ENCODE assay signal across 27 mouse cellular contexts in genomic region chr2:180097585-180097984, GRCm38 (mm10). TPM values are rescaled to one million over a fixed set of nuclear protein-coding genes. Genes with fewer than 3 reads are reported as not detected.
DNase-seq lines count a peak whose midpoint lies in the region; ATAC-seq lines count a peak whose summit lies in the region.
"Had no signal": no experiment of that assay in that cellular context is flagged by ENCODE, and none has a peak within 500 bp of the region (broad histone marks: within the 10 kb centered on the region; RNA-seq: fewer than 3 reads in every experiment).

No protein-coding gene starts in this region.

- H3K27ac ChIP-seq in forebrain, embryonic 10.5 days, result 0 out of 2 replicates have a peak overlapping the region, but pooled peaks have one; percentile 6
- H3K27ac ChIP-seq in forebrain, embryonic 14.5 days (ENCODE audit: low read depth, low read length), result no peak overlapping the region
- no peak overlapping the region for H3K27ac ChIP-seq in neural tube, embryonic 11.5 days (ENCODE audit: low read depth, low read length)
- H3K27ac ChIP-seq in forebrain, embryonic 12.5 days, result peak overlapping the region; percentile 50; the same call in 1 of the 2 replicates
- no peak overlapping the region for H3K27ac ChIP-seq in neural tube, embryonic 12.5 days
- H3K27ac ChIP-seq: embryonic facial prominence, embryonic 15.5 days; hindbrain, embryonic 13.5 days; layer of hippocampus, adult 2 months; limb, embryonic 12.5 days; midbrain, embryonic 12.5 days; stomach, postnatal 0 days had no signal

- H3K4me1 ChIP-seq in forebrain, embryonic 10.5 days, result peaks cover 27% of the 10 kb centered on the region
- H3K4me1 ChIP-seq in forebrain, embryonic 14.5 days (ENCODE audit: control insufficient read depth, insufficient read depth, low read length), result peaks cover 10% of the 10 kb centered on the region; the same call in 1 of the 2 replicates
- peaks cover under 1% of the 10 kb centered on the region; the same call in 1 of the 2 replicates for H3K4me1 ChIP-seq in neural tube, embryonic 11.5 days (ENCODE audit: control insufficient read depth, insufficient read depth, low read length)
- peaks cover 34% of the 10 kb centered on the region for H3K4me1 ChIP-seq in forebrain, embryonic 12.5 days
- peaks cover 15% of the 10 kb centered on the region for H3K4me1 ChIP-seq in neural tube, embryonic 12.5 days
- H3K4me1 ChIP-seq: heart, embryonic 12.5 days had no signal

- H3K9me3 ChIP-seq in forebrain, embryonic 10.5 days, result no peaks in the 10 kb centered on the region
- H3K9me3 ChIP-seq in forebrain, embryonic 14.5 days (replicated peaks; ENCODE audit: control insufficient read depth, low read length), result no peaks in the 10 kb centered on the region
- H3K9me3 ChIP-seq in neural tube, embryonic 11.5 days (ENCODE audit: control insufficient read depth, low read length), result no peaks in the 10 kb centered on the region
- H3K9me3 ChIP-seq in forebrain, embryonic 12.5 days, result no peaks in the 10 kb centered on the region
- no peaks in the 10 kb centered on the region for H3K9me3 ChIP-seq in neural tube, embryonic 12.5 days
- H3K9me3 ChIP-seq: embryonic facial prominence, embryonic 15.5 days; heart, embryonic 12.5 days; hindbrain, embryonic 13.5 days; limb, embryonic 12.5 days; midbrain, embryonic 12.5 days had no signal

- H3K4me3 ChIP-seq in forebrain, embryonic 10.5 days, result no peak overlapping the region
- no peak overlapping the region for H3K4me3 ChIP-seq in forebrain, embryonic 14.5 days (ENCODE audit: low read depth, low read length)
- H3K4me3 ChIP-seq in neural tube, embryonic 11.5 days (ENCODE audit: low read depth, low read length), result no peak overlapping the region
- no peak overlapping the region for H3K4me3 ChIP-seq in forebrain, embryonic 12.5 days (replicated peaks)
- H3K4me3 ChIP-seq in neural tube, embryonic 12.5 days, result no peak overlapping the region
- H3K4me3 ChIP-seq: embryonic facial prominence, embryonic 15.5 days; heart, embryonic 12.5 days; hindbrain, embryonic 13.5 days; layer of hippocampus, adult 2 months; limb, embryonic 12.5 days; midbrain, embryonic 12.5 days had no signal

- peaks cover 68% of the 10 kb centered on the region for H3K27me3 ChIP-seq in forebrain, embryonic 10.5 days (ENCODE audit: poor library complexity, severe bottlenecking)
- peaks cover 19% of the 10 kb centered on the region for H3K27me3 ChIP-seq in forebrain, embryonic 14.5 days (replicated peaks; ENCODE audit: control insufficient read depth, insufficient read depth, low read length)
- H3K27me3 ChIP-seq in neural tube, embryonic 11.5 days (ENCODE audit: control insufficient read depth, insufficient read depth, low read length), result peaks cover 31% of the 10 kb centered on the region
- peaks cover 62% of the 10 kb centered on the region for H3K27me3 ChIP-seq in forebrain, embryonic 12.5 days
- H3K27me3 ChIP-seq in neural tube, embryonic 12.5 days (replicated peaks), result peaks cover 50% of the 10 kb centered on the region

- ATAC-seq in forebrain, embryonic 14.5 days, result no peak
- ATAC-seq in neural tube, embryonic 11.5 days (ENCODE audit: insufficient read depth, low FRiP score, low TSS enrichment), result no peak
- ATAC-seq in forebrain, embryonic 12.5 days (ENCODE audit: low FRiP score), result peak; percentile 31; the same call in 1 of the 2 replicates
- ATAC-seq in neural tube, embryonic 12.5 days (ENCODE audit: low FRiP score, low read depth), result 0 out of 2 replicates have a peak, but pooled peaks have one; percentile 5
- ATAC-seq: intestine, embryonic 16.5 days had no signal

- no peak overlapping the region for H3K4me2 ChIP-seq in forebrain, embryonic 14.5 days (ENCODE audit: low read length)
- no peak overlapping the region for H3K4me2 ChIP-seq in neural tube, embryonic 11.5 days (ENCODE audit: low read depth)
- no peak overlapping the region for H3K4me2 ChIP-seq in forebrain, embryonic 12.5 days
- no peak overlapping the region for H3K4me2 ChIP-seq in neural tube, embryonic 12.5 days (replicated peaks)
- H3K4me2 ChIP-seq: embryonic facial prominence, embryonic 15.5 days; heart, embryonic 12.5 days; hindbrain, embryonic 13.5 days; limb, embryonic 12.5 days; liver, embryonic 11.5 days; midbrain, embryonic 12.5 days had no signal

- 63% methylated on average over 3 of the region's 3 CpGs for WGBS in forebrain, embryonic 10.5 days
- WGBS in forebrain, embryonic 14.5 days, result 29% methylated on average over 3 of the region's 3 CpGs
- 48% methylated on average over 3 of the region's 3 CpGs for WGBS in neural tube, embryonic 11.5 days
- WGBS in forebrain, embryonic 12.5 days, result 45% methylated on average over 3 of the region's 3 CpGs
- 44% methylated on average over 3 of the region's 3 CpGs for WGBS in neural tube, embryonic 12.5 days

- no peak for DNase-seq in forebrain, embryonic 10.5 days (ENCODE audit: extremely low spot score, low spot score)
- no peak for DNase-seq in forebrain, embryonic 14.5 days (ENCODE audit: low spot score)
- DNase-seq in neural tube, embryonic 11.5 days (ENCODE audit: low spot score), result no peak
- DNase-seq in neural tube, embryonic 10.5 days (ENCODE audit: extremely low spot score, low spot score), result no peak
- DNase-seq in right cerebral cortex, postnatal 36 days (ENCODE audit: low spot score in 2 of 2), result no peak
- no peak for DNase-seq in natural killer cell, adult 2 months (ENCODE audit: low spot score in 2 of 2)
- DNase-seq: adrenal gland, postnatal 25 days; cerebellum, adult 8-10 months; gastrocnemius, postnatal 14 days; heart, adult 18-20 months; heart, postnatal 10 days; kidney, adult 9 months; kidney, postnatal 14 days; layer of hippocampus, postnatal 36 days; lung, adult 18-20 months; lung, postnatal 14 days had no signal

- no peaks in the 10 kb centered on the region for H3K36me3 ChIP-seq in forebrain, embryonic 10.5 days (replicated peaks)
- no peaks in the 10 kb centered on the region for H3K36me3 ChIP-seq in forebrain, embryonic 14.5 days (ENCODE audit: control insufficient read depth, insufficient read depth, low read length)
- H3K36me3 ChIP-seq in neural tube, embryonic 11.5 days (ENCODE audit: control insufficient read depth, insufficient read depth, low read length), result no peaks in the 10 kb centered on the region
- no peaks in the 10 kb centered on the region for H3K36me3 ChIP-seq in forebrain, embryonic 12.5 days (replicated peaks)
- H3K36me3 ChIP-seq in neural tube, embryonic 12.5 days, result no peaks in the 10 kb centered on the region
- H3K36me3 ChIP-seq: embryonic facial prominence, embryonic 15.5 days; heart, embryonic 12.5 days; hindbrain, embryonic 13.5 days; limb, embryonic 12.5 days; midbrain, embryonic 12.5 days had no signal

- H3K9ac ChIP-seq in forebrain, embryonic 14.5 days (ENCODE audit: low read length), result no peak overlapping the region
- peak overlapping the region; percentile 18; the same call in 1 of the 2 replicates for H3K9ac ChIP-seq in neural tube, embryonic 11.5 days (ENCODE audit: low read length)
- H3K9ac ChIP-seq in forebrain, embryonic 12.5 days, result no peak overlapping the region
- no peak overlapping the region for H3K9ac ChIP-seq in neural tube, embryonic 12.5 days
- H3K9ac ChIP-seq: embryonic facial prominence, embryonic 15.5 days; heart, embryonic 12.5 days; hindbrain, embryonic 13.5 days; limb, embryonic 12.5 days; midbrain, embryonic 12.5 days had no signal

RNA-seq across cellular contexts. Expression of gene Hrh3, which starts 6.7 kb away (rescaled TPM):
- 1.1 and 1.3 TPM in 2 replicates for polyA plus RNA-seq in forebrain, embryonic 10.5 days (2016; fragmentation: Nextera tagmentation; extraction: Ambion mirVana)
- 2.1 and 2.2 TPM in 2 replicates for polyA plus RNA-seq in forebrain, embryonic 14.5 days (2014; fragmentation: Nextera tagmentation; extraction: Ambion mirVana)
- 1.4 and 2.0 TPM in 2 replicates for polyA plus RNA-seq in neural tube, embryonic 11.5 days (2014; fragmentation: Nextera tagmentation; extraction: Ambion mirVana)
- 3.3 and 3.5 TPM in 2 replicates for polyA plus RNA-seq in forebrain, embryonic 12.5 days (2016; fragmentation: Nextera tagmentation; extraction: Ambion mirVana)
- polyA plus RNA-seq in neural tube, embryonic 12.5 days (2016; fragmentation: Nextera tagmentation; extraction: Ambion mirVana), result 2.8 and 3.4 TPM in 2 replicates
- polyA plus RNA-seq: heart, embryonic 12.5 days; liver, embryonic 11.5 days; stomach, postnatal 0 days had no signal

RNA-seq across cellular contexts. Expression of gene Osbpl2, which starts 21.5 kb away (rescaled TPM):
- 23.9 and 26.2 TPM in 2 replicates for polyA plus RNA-seq in forebrain, embryonic 10.5 days (2016; fragmentation: Nextera tagmentation; extraction: Ambion mirVana)
- 59.9 and 66.0 TPM in 2 replicates for polyA plus RNA-seq in forebrain, embryonic 14.5 days (2014; fragmentation: Nextera tagmentation; extraction: Ambion mirVana)
- 43.5 and 43.7 TPM in 2 replicates for polyA plus RNA-seq in neural tube, embryonic 11.5 days (2014; fragmentation: Nextera tagmentation; extraction: Ambion mirVana)
- 46.2 and 46.9 TPM in 2 replicates for polyA plus RNA-seq in forebrain, embryonic 12.5 days (2016; fragmentation: Nextera tagmentation; extraction: Ambion mirVana)
- polyA plus RNA-seq in neural tube, embryonic 12.5 days (2016; fragmentation: Nextera tagmentation; extraction: Ambion mirVana), result 51.8 and 52.5 TPM in 2 replicates

RNA-seq across cellular contexts. Expression of gene Mtg2, which starts 27.2 kb away (rescaled TPM):
- polyA plus RNA-seq in forebrain, embryonic 10.5 days (2016; fragmentation: Nextera tagmentation; extraction: Ambion mirVana), result 34.0 and 35.2 TPM in 2 replicates
- polyA plus RNA-seq in forebrain, embryonic 14.5 days (2014; fragmentation: Nextera tagmentation; extraction: Ambion mirVana), result 32.4 and 34.3 TPM in 2 replicates
- 26.5 and 31.8 TPM in 2 replicates for polyA plus RNA-seq in neural tube, embryonic 11.5 days (2014; fragmentation: Nextera tagmentation; extraction: Ambion mirVana)
- polyA plus RNA-seq in forebrain, embryonic 12.5 days (2016; fragmentation: Nextera tagmentation; extraction: Ambion mirVana), result 31.5 and 31.6 TPM in 2 replicates
- polyA plus RNA-seq in neural tube, embryonic 12.5 days (2016; fragmentation: Nextera tagmentation; extraction: Ambion mirVana), result 30.0 and 32.4 TPM in 2 replicates

RNA-seq across cellular contexts. Expression of gene Ss18l1, which starts 55.3 kb away (rescaled TPM):
- polyA plus RNA-seq in forebrain, embryonic 10.5 days (2016; fragmentation: Nextera tagmentation; extraction: Ambion mirVana), result 7.0 TPM in 2 replicates
- 33.6 and 40.3 TPM in 2 replicates for polyA plus RNA-seq in forebrain, embryonic 14.5 days (2014; fragmentation: Nextera tagmentation; extraction: Ambion mirVana)
- polyA plus RNA-seq in neural tube, embryonic 11.5 days (2014; fragmentation: Nextera tagmentation; extraction: Ambion mirVana), result 19.2 and 20.9 TPM in 2 replicates
- polyA plus RNA-seq in forebrain, embryonic 12.5 days (2016; fragmentation: Nextera tagmentation; extraction: Ambion mirVana), result 25.0 and 29.4 TPM in 2 replicates
- polyA plus RNA-seq in neural tube, embryonic 12.5 days (2016; fragmentation: Nextera tagmentation; extraction: Ambion mirVana), result 33.8 and 34.1 TPM in 2 replicates

RNA-seq across cellular contexts. Expression of gene Psma7, which starts 55.4 kb away (rescaled TPM):
- 856 and 905 TPM in 2 replicates for polyA plus RNA-seq in forebrain, embryonic 10.5 days (2016; fragmentation: Nextera tagmentation; extraction: Ambion mirVana)
- 584 and 804 TPM in 2 replicates for polyA plus RNA-seq in forebrain, embryonic 14.5 days (2014; fragmentation: Nextera tagmentation; extraction: Ambion mirVana)
- 770 and 786 TPM in 2 replicates for polyA plus RNA-seq in neural tube, embryonic 11.5 days (2014; fragmentation: Nextera tagmentation; extraction: Ambion mirVana)
- 666 and 694 TPM in 2 replicates for polyA plus RNA-seq in forebrain, embryonic 12.5 days (2016; fragmentation: Nextera tagmentation; extraction: Ambion mirVana)
- 679 and 702 TPM in 2 replicates for polyA plus RNA-seq in neural tube, embryonic 12.5 days (2016; fragmentation: Nextera tagmentation; extraction: Ambion mirVana)

Comparison
In these comparisons a context has a peak if more than half of its experiments do, and no peak if none do; other contexts are left out.
1. H3K27ac ChIP-seq: peak in forebrain, embryonic 10.5 days (single experiment) and forebrain, embryonic 12.5 days (single experiment); none in forebrain, embryonic 14.5 days (single experiment), neural tube, embryonic 11.5 days (single experiment) and neural tube, embryonic 12.5 days (single experiment).
2. ATAC-seq: peak in forebrain, embryonic 12.5 days (single experiment) and neural tube, embryonic 12.5 days (single experiment); none in forebrain, embryonic 14.5 days (single experiment) and neural tube, embryonic 11.5 days (single experiment).